Comparison of ENCODE assay signal across 35 mouse cellular contexts in the genomic region with DNA sequence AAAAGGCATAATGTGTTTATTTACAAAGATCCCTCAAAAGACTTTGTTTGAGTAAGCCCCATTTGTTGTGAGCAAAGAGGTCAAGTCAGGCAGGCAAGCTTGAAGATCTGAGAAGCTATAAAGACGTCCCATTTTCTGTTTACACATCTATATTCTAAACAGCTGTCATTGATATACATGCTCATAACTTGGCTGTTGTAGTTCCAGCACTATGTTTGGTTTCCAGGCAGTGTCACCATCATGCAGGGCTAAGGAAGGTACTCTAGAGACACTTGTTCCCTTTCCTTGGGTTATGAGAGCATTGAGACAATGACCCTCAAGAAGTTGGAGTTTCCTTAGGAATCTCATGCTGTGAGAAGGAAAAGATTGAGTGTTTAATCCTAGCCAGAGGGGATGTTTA.
"Had no signal": no experiment of that assay in that cellular context is flagged by ENCODE, and none has a peak within 500 bp of the region (broad histone marks: within the 10 kb centered on the region; RNA-seq: fewer than 3 reads in every experiment).

No protein-coding gene starts in this region.

- H3K4me2 ChIP-seq: heart, embryonic 11.5 days; heart, embryonic 12.5 days; heart, embryonic 13.5 days; heart, embryonic 15.5 days; hindbrain, embryonic 12.5 days; hindbrain, embryonic 13.5 days; hindbrain, embryonic 14.5 days; hindbrain, embryonic 15.5 days; intestine, embryonic 15.5 days; kidney, embryonic 15.5 days had no signal

- H3K36me3 ChIP-seq: heart, embryonic 10.5 days; heart, embryonic 12.5 days; heart, embryonic 13.5 days; heart, embryonic 15.5 days; hindbrain, embryonic 10.5 days; hindbrain, embryonic 12.5 days; hindbrain, embryonic 13.5 days; hindbrain, embryonic 15.5 days; intestine, embryonic 15.5 days; kidney, embryonic 15.5 days had no signal

- H3K4me3 ChIP-seq: heart, embryonic 10.5 days; heart, embryonic 12.5 days; heart, embryonic 13.5 days; heart, embryonic 15.5 days; hindbrain, embryonic 10.5 days; hindbrain, embryonic 12.5 days; hindbrain, embryonic 13.5 days; hindbrain, embryonic 15.5 days; intestine, embryonic 15.5 days; kidney, embryonic 15.5 days; layer of hippocampus, adult 2 months had no signal

- H3K27ac ChIP-seq: heart, embryonic 10.5 days; heart, embryonic 13.5 days; heart, embryonic 15.5 days; hindbrain, embryonic 10.5 days; hindbrain, embryonic 12.5 days; hindbrain, embryonic 13.5 days; hindbrain, embryonic 14.5 days; hindbrain, embryonic 15.5 days; hindbrain, postnatal 0 days; intestine, embryonic 15.5 days; kidney, embryonic 15.5 days; kidney, postnatal 0 days; layer of hippocampus, adult 2 months had no signal

- H3K4me1 ChIP-seq: heart, embryonic 10.5 days; heart, embryonic 12.5 days; heart, embryonic 13.5 days; heart, embryonic 15.5 days; hindbrain, embryonic 10.5 days; hindbrain, embryonic 12.5 days; hindbrain, embryonic 13.5 days; hindbrain, embryonic 15.5 days; intestine, embryonic 15.5 days; kidney, embryonic 15.5 days had no signal

- ATAC-seq: hindbrain, embryonic 16.5 days; hindbrain, postnatal 0 days; inflammation-experienced regulatory T-cells, adult 6 months; intestine, embryonic 15.5 days; intestine, embryonic 16.5 days; intestine, postnatal 0 days had no signal

- H3K27me3 ChIP-seq: heart, embryonic 12.5 days; heart, embryonic 13.5 days; heart, embryonic 15.5 days; hindbrain, embryonic 12.5 days; hindbrain, embryonic 13.5 days; hindbrain, embryonic 15.5 days; intestine, embryonic 15.5 days; kidney, embryonic 15.5 days had no signal

- H3K9me3 ChIP-seq: heart, embryonic 10.5 days; heart, embryonic 12.5 days; heart, embryonic 13.5 days; heart, embryonic 15.5 days; hindbrain, embryonic 10.5 days; hindbrain, embryonic 12.5 days; hindbrain, embryonic 13.5 days; hindbrain, embryonic 15.5 days; intestine, embryonic 15.5 days; kidney, embryonic 15.5 days had no signal

- DNase-seq: heart, postnatal 10 days; heart, postnatal 14 days; heart, postnatal 36 days; heart, postnatal 4 days; kidney, adult 11 months; kidney, adult 18-20 months; kidney, adult 2 months; kidney, adult 8-10 months; kidney, adult 9 months; kidney, postnatal 10 days; kidney, postnatal 14 days; kidney, postnatal 25 days; kidney, postnatal 36 days; kidney, postnatal 4 days; layer of hippocampus, adult 9-11 months; layer of hippocampus, postnatal 36 days had no signal

- H3K9ac ChIP-seq: heart, embryonic 12.5 days; heart, embryonic 13.5 days; heart, embryonic 15.5 days; hindbrain, embryonic 12.5 days; hindbrain, embryonic 13.5 days; hindbrain, embryonic 14.5 days; hindbrain, embryonic 15.5 days; intestine, embryonic 15.5 days; kidney, embryonic 15.5 days had no signal
